Mouse (Mus musculus): ENCODE data around the gene Kcnj12. TPM values are rescaled to one million over a fixed set of nuclear protein-coding genes. Genes with fewer than 3 reads are reported as not detected.

The Kcnj12 gene
- polyA plus RNA-seq, 1 experiment from 2014 or later: 4.6 TPM

DNA sequence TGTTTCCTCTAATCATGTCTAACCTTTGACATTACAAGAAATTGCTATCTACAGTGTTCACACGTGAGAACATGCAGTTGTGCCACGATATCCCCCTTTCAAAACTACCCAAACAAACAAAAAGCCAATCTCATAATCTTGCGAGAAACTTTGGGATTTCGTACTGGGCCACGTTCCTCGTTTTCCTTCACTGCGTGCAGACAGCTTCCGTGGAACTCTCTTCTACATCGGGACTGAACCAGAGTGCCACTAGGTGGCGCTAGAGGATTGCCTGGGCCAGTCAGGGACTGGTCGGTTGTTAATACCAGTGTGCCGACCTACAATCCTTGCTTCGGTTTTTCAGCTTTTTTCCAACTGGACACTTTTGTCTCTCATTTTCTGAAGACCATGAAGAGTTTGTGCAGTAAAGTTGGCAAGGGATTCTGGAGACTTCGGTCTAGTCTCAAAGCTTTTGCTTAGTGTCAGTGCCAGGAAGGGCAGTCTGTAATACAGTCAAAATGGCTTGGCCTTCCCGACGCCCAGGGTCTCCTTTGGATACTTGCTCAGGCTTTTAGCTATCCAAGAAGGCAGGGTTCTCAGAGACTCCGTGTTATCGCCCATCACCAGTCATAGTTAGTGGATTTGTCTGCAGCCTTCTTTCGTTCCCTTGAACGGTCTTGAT lies 82.0 kb downstream of the Kcnj12 start:
- peak overlapping the region; percentile 13 for H3K4me2 ChIP-seq
- H3K4me3 ChIP-seq: no peak overlapping the region
- H3K27ac ChIP-seq: no peak overlapping the region
- WGBS: 12% methylated on average over 20 of the region's 20 CpGs
- no peak overlapping the region for H3K9ac ChIP-seq
- H3K4me1 ChIP-seq: peaks cover 16% of the 10 kb centered on the region
- ATAC-seq (replicated peaks): peak; percentile 89
- no peaks in the 10 kb centered on the region for H3K36me3 ChIP-seq (replicated peaks)
- no peaks in the 10 kb centered on the region for H3K9me3 ChIP-seq
- 0 out of 2 replicates have a peak, but pooled peaks cover 4% of the 10 kb centered on the region for H3K27me3 ChIP-seq (replicated peaks)

DNA sequence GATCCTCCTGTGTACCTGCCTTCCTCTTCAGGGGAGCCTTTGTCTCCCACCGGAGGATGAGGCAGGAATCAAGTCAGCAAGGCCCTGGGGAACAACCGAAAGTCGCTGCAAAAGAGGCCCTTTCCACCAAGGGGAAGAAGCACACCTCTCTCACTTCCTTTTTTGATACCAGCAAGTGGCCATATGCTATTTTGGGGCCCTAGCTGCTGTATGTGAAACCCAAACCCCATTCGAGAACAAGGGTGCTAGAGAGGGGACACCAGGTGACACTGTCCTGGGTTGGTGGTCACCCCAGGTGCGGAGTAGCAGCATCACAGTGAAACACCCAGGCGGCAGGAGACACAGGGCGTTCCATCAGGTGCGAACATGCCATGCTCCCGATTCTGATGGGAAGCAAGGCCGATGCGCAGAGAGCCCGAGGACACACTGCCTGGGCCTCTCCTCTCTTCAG lies 86.6 kb downstream of the Kcnj12 start:
- Histone ChIP-seq H3K9me3 (no peaks in the 10 kb centered on the region), H3K4me2 (no peak overlapping the region), H3K4me1 (peaks cover 9% of the 10 kb centered on the region), H3K9ac (no peak overlapping the region), H3K27ac (no peak overlapping the region), H3K36me3 (replicated peaks) (no peaks in the 10 kb centered on the region), H3K4me3 (no peak overlapping the region), H3K27me3 (replicated peaks) (no peaks in the 10 kb centered on the region)
- 86% methylated on average over 12 of the region's 12 CpGs for WGBS
- ATAC-seq (replicated peaks): no peak

DNA sequence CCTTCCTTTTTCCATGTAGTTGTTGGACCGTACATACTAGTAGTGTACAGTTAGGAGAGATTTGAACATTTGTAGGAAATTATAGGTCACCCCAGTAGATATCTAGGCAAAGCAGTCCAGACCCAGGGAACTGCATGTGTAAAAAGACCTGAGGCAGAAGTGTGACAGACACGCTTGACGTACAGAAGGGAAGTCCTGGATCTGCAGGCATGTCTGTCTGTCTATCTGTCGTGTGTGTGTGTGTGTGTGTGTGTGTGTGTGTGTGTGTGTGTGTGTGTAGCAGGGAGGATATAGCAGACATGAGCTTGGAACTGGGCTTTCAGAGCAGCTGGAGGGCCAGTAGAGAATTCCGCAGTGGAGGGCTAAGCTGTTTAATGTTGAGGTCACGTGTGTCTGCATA lies 87.3 kb downstream of the Kcnj12 start:
- Histone ChIP-seq H3K27ac (no peak overlapping the region), H3K4me3 (no peak overlapping the region), H3K4me1 (peaks cover 3% of the 10 kb centered on the region; the same call in 1 of the 2 replicates), H3K27me3 (replicated peaks) (no peaks in the 10 kb centered on the region), H3K9ac (no peak overlapping the region), H3K4me2 (no peak overlapping the region), H3K36me3 (replicated peaks) (no peaks in the 10 kb centered on the region), H3K9me3 (no peaks in the 10 kb centered on the region)
- no peak for ATAC-seq (replicated peaks)
- WGBS: 81% methylated on average over 6 of the region's 6 CpGs

DNA sequence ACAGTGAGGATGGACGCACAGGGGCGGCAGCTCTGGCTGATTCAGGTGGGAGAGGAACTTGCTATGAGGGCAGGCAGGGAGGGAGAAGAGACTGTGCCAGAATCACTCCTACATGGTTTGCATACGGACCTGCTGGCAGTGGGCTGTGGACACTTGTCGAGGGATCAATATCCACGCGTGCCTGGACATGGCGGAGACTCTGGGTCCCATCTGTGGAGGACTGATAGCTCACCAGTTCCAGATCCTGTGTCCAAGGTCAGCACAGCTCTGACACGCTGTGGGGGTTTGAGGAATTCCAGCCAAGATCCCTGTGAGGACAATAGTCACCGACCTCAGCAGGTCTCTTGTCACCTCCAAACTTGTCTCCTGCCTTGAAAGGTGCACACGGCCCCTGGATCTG lies 87.7 kb downstream of the Kcnj12 start:
- WGBS: 83% methylated on average over 10 of the region's 10 CpGs
- Histone ChIP-seq H3K9ac (no peak overlapping the region), H3K27ac (no peak overlapping the region), H3K27me3 (replicated peaks) (no peaks in the 10 kb centered on the region), H3K36me3 (replicated peaks) (no peaks in the 10 kb centered on the region), H3K4me3 (no peak overlapping the region), H3K4me1 (no peaks in the 10 kb centered on the region), H3K9me3 (no peaks in the 10 kb centered on the region), H3K4me2 (no peak overlapping the region)
- no peak for ATAC-seq (replicated peaks)

- Histone ChIP-seq H3K36me3 (replicated peaks) (no peaks in the 10 kb centered on the region), H3K4me1 (no peaks in the 10 kb centered on the region), H3K9me3 (no peaks in the 10 kb centered on the region), H3K27ac (no peak overlapping the region), H3K4me3 (no peak overlapping the region), H3K9ac (no peak overlapping the region), H3K4me2 (no peak overlapping the region), H3K27me3 (replicated peaks) (no peaks in the 10 kb centered on the region)
- 33% methylated on average over 1 of the region's 1 CpGs for WGBS
- ATAC-seq (replicated peaks): no peak
Observed at GRCm38 (mm10) chr11:61110928-61111327, 88.6 kb downstream of the Kcnj12 start.

GRCm38 (mm10) chr11:61111472-61111871 lies 89.1 kb downstream of the Kcnj12 start:
- no peaks in the 10 kb centered on the region for H3K36me3 ChIP-seq (replicated peaks)
- no peak overlapping the region for H3K27ac ChIP-seq
- H3K4me3 ChIP-seq: no peak overlapping the region
- H3K27me3 ChIP-seq (replicated peaks): no peaks in the 10 kb centered on the region
- H3K4me1 ChIP-seq: no peaks in the 10 kb centered on the region
- ATAC-seq (replicated peaks): no peak
- no peak overlapping the region for H3K9ac ChIP-seq
- H3K9me3 ChIP-seq: no peaks in the 10 kb centered on the region
- 94% methylated on average over 4 of the region's 4 CpGs for WGBS
- H3K4me2 ChIP-seq: no peak overlapping the region

DNA sequence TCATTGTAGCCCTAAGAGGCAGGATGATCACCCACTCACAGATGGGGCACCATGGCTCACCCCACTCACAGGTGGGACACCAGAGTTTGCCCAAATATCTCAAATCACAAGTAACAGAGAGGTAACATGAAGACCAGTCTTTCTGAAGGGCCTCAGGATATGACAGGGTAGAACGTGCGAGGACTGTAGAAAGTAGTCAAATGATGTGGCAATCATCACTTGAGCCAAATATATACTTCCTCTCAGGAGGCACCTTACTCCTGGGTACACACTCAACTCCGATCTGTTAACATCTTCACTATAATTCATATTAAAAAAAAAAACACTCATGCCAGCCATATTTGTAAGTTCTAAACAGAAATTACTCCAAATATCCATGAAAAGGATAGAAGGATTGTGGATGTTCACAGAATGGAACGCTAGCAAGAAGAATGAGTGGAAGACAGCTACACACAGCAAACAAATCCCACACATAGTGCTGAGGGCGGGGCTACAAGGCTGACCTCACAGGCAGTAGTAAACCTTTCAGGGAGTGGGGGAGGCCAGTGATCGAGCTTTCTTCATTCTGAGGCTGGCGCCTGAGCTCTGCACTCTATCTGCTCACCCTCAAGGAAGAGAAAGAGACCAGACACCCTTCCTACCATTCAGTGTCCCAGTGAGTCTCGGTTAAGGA lies 90.1 kb downstream of the Kcnj12 start:
- Histone ChIP-seq H3K27ac (no peak overlapping the region), H3K4me1 (no peaks in the 10 kb centered on the region), H3K9ac (no peak overlapping the region), H3K4me3 (no peak overlapping the region), H3K9me3 (no peaks in the 10 kb centered on the region), H3K27me3 (replicated peaks) (no peaks in the 10 kb centered on the region), H3K36me3 (replicated peaks) (no peaks in the 10 kb centered on the region), H3K4me2 (no peak overlapping the region)
- no peak for ATAC-seq (replicated peaks)
- 85% methylated on average over 8 of the region's 8 CpGs for WGBS

GRCm38 (mm10) chr11:61116226-61116625 lies 93.9 kb downstream of the Kcnj12 start:
- Histone ChIP-seq H3K9ac (no peak overlapping the region), H3K4me2 (no peak overlapping the region), H3K4me1 (no peaks in the 10 kb centered on the region), H3K27ac (no peak overlapping the region), H3K4me3 (no peak overlapping the region), H3K36me3 (replicated peaks) (no peaks in the 10 kb centered on the region), H3K9me3 (no peaks in the 10 kb centered on the region), H3K27me3 (replicated peaks) (no peaks in the 10 kb centered on the region)
- WGBS: 68% methylated on average over 8 of the region's 8 CpGs
- ATAC-seq (replicated peaks): no peak

- Histone ChIP-seq H3K27ac (no peak overlapping the region), H3K9me3 (no peaks in the 10 kb centered on the region), H3K4me2 (no peak overlapping the region), H3K36me3 (replicated peaks) (no peaks in the 10 kb centered on the region), H3K27me3 (replicated peaks) (no peaks in the 10 kb centered on the region), H3K4me3 (no peak overlapping the region), H3K4me1 (no peaks in the 10 kb centered on the region), H3K9ac (no peak overlapping the region)
- WGBS: 83% methylated on average over 3 of the region's 3 CpGs
- ATAC-seq (replicated peaks): no peak
Observed at GRCm38 (mm10) chr11:61119996-61120583, 97.7 kb downstream of the Kcnj12 start.

Other genes with a start within 250 kb of the Kcnj12 start
- 8.2 and 9.4 TPM in 2 replicates for gene Top3a, start 245.2 kb upstream of the Kcnj12 start, polyA plus RNA-seq (2015; fragmentation: Nextera tagmentation; extraction: Ambion mirVana)
- gene Smcr8, start 245.0 kb upstream of the Kcnj12 start, polyA plus RNA-seq (2015; fragmentation: Nextera tagmentation; extraction: Ambion mirVana): 6.9 and 7.1 TPM in 2 replicates
- 7.0 and 8.6 TPM in 2 replicates for gene Shmt1, start 210.8 kb upstream of the Kcnj12 start, polyA plus RNA-seq (2015; fragmentation: Nextera tagmentation; extraction: Ambion mirVana)
- 32.2 and 32.7 TPM in 2 replicates for gene Dhrs7b, start 191.9 kb upstream of the Kcnj12 start, polyA plus RNA-seq (2015; fragmentation: Nextera tagmentation; extraction: Ambion mirVana)
- gene Tmem11, start 143.3 kb upstream of the Kcnj12 start, polyA plus RNA-seq (2015; fragmentation: Nextera tagmentation; extraction: Ambion mirVana): 58.4 and 61.0 TPM in 2 replicates
- gene Natd1, start 107.8 kb upstream of the Kcnj12 start, polyA plus RNA-seq (2015; fragmentation: Nextera tagmentation; extraction: Ambion mirVana): 31.6 and 39.2 TPM in 2 replicates
- gene Map2k3, start 90.5 kb upstream of the Kcnj12 start, polyA plus RNA-seq (2015; fragmentation: Nextera tagmentation; extraction: Ambion mirVana): 32.0 and 34.0 TPM in 2 replicates
- gene Tnfrsf13b, start 104.2 kb downstream of the Kcnj12 start, polyA plus RNA-seq (2015; fragmentation: Nextera tagmentation; extraction: Ambion mirVana): 0.57 and 1.1 TPM in 2 replicates
- gene Usp22, start 152.5 kb downstream of the Kcnj12 start, polyA plus RNA-seq (2015; fragmentation: Nextera tagmentation; extraction: Ambion mirVana): 442 and 456 TPM in 2 replicates
- gene Aldh3a1, start 185.0 kb downstream of the Kcnj12 start, polyA plus RNA-seq (2015; fragmentation: Nextera tagmentation; extraction: Ambion mirVana): 0.19 TPM in 1 of 2 replicates, not detected in the other
- gene Aldh3a2, start 244.9 kb downstream of the Kcnj12 start, polyA plus RNA-seq (2015; fragmentation: Nextera tagmentation; extraction: Ambion mirVana): 27.0 and 27.3 TPM in 2 replicates

All from midbrain, embryonic 15.5 days (tissue).